Mouse (Mus musculus) hindbrain, postnatal 0 days (tissue): ENCODE data around the gene Klrd1. TPM values are rescaled to one million over a fixed set of nuclear protein-coding genes. Genes with fewer than 3 reads are reported as not detected.

Experiments used
- ATAC-seq: fragments of 200-750 bp; cut with Nextera tagmentation; 2 replicates; pipeline ENCODE4 v1.8.0; 2017; ENCODE audit warnings: mild to moderate bottlenecking, moderate TSS enrichment, moderate library complexity
- DNase-seq: peaks from one replicate; pipeline ENCODE4 v3.0.0-alpha.2; 2015; ENCODE audit warnings: low spot score
- H3K27ac ChIP-seq: fragments of 300-500 bp; sonication (generic); 2 replicates; pipeline ENCODE4 v1.5.1; 2014; ENCODE audit warnings: mild to moderate bottlenecking
- H3K27me3 ChIP-seq: fragments of 300-500 bp; sonication (generic); 2 replicates; pipeline ENCODE4 v1.6.1; 2014; ENCODE audit warnings: low read length, mixed read lengths; ENCODE audit not compliant: insufficient read depth
- H3K36me3 ChIP-seq: fragments of 300-500 bp; sonication (generic); 2 replicates; pipeline ENCODE4 v1.6.1; 2014; ENCODE audit warnings: low read length, mixed read lengths; ENCODE audit not compliant: insufficient read depth
- H3K4me1 ChIP-seq: fragments of 300-500 bp; sonication (generic); 2 replicates; pipeline ENCODE4 v1.6.1; 2014; ENCODE audit warnings: antibody characterized with exemption, low read length, mixed read lengths; ENCODE audit not compliant: insufficient read depth
- H3K4me2 ChIP-seq: fragments of 300-500 bp; sonication (generic); 2 replicates; pipeline ENCODE4 v1.6.1; 2014; ENCODE audit warnings: low read depth, mild to moderate bottlenecking, low read length, moderate library complexity, mixed read lengths
- H3K4me3 ChIP-seq: fragments of 300-500 bp; sonication (generic); 2 replicates; pipeline ENCODE4 v1.5.1; 2014; ENCODE audit warnings: low read length
- H3K9ac ChIP-seq: fragments of 300-500 bp; sonication (generic); replicated peaks from 2 replicates; pipeline ENCODE4 v1.6.1; 2014; ENCODE audit warnings: mild to moderate bottlenecking, low read length, moderate library complexity, mixed read lengths
- H3K9me3 ChIP-seq: fragments of 300-500 bp; sonication (generic); 2 replicates; pipeline ENCODE4 v1.6.1; 2016; ENCODE audit warnings: low read length, mixed read lengths
- CTCF ChIP-seq: IDR thresholded peaks from 2 replicates; pipeline ENCODE4 v1.5.1; 2016; ENCODE audit warnings: antibody characterized with exemption, control low read depth, low read depth
- WGBS: fragments of 180-500 bp; shearing (Covaris S2); extraction: QIAGEN DNeasy Blood & Tissue Kit; methylation state at CpG from one replicate; pipeline ENCODE4 v1.1.7; 2014; 5-methylcytosine and 5-hydroxymethylcytosine counted together
- polyA plus RNA-seq: library from polyadenylated mRNA; unstranded; fragments of >200 nt; fragmentation: Nextera tagmentation; extraction: Ambion mirVana; gene quantifications from 2 replicates; pipeline ENCODE4 v1.2.1, GENCODE M21; 2015
- total RNA-seq: library from RNA; depleted of rRNA; stranded (reverse); fragments of >200 nt; gene quantifications from 2 replicates; pipeline ENCODE4 v1.2.3, GENCODE M21; 2014; rRNA removed

Gene Klrd1
- not detected in 2 replicates for total RNA-seq
- not detected in 2 replicates for polyA plus RNA-seq

GRCm38 (mm10) chr6:129591508-129591907 is at the start of gene Klrd1:
Gene Klrd1 (plus strand): TSS chr6:129591782.
- no peak within 1 kb of the TSS for H3K4me2 ChIP-seq
- ATAC-seq: no peak
- no peak within 1 kb of the TSS for H3K27ac ChIP-seq
- WGBS: 77% methylated on average over 3 of the region's 3 CpGs
- DNase-seq: no peak
- no peak for TF ChIP-seq CTCF
- no peaks in the 10 kb centered on the region for H3K27me3 ChIP-seq
- no peaks in the 10 kb centered on the region for H3K36me3 ChIP-seq
- no peaks in the 10 kb centered on the region for H3K4me1 ChIP-seq
- no peaks in the 10 kb centered on the region for H3K9me3 ChIP-seq
- no peak within 1 kb of the TSS for H3K4me3 ChIP-seq
- H3K9ac ChIP-seq: no peak within 1 kb of the TSS

- ATAC-seq: no peak
- Histone ChIP-seq H3K36me3 (peaks cover 41% of the 10 kb centered on the region), H3K4me1 (no peaks in the 10 kb centered on the region), H3K4me3 (no peak overlapping the region), H3K9ac (no peak overlapping the region), H3K27me3 (no peaks in the 10 kb centered on the region), H3K4me2 (no peak overlapping the region), H3K27ac (no peak overlapping the region), H3K9me3 (no peaks in the 10 kb centered on the region)
- no peak for TF ChIP-seq CTCF
- DNase-seq: no peak
- WGBS: 39% methylated on average over 9 of the region's 9 CpGs
Measured at GRCm38 (mm10) chr6:129541931-129542330, 49.7 kb upstream of the Klrd1 start.

- no peak for TF ChIP-seq CTCF
- no peaks in the 10 kb centered on the region for H3K4me1 ChIP-seq
- H3K36me3 ChIP-seq: peaks cover 41% of the 10 kb centered on the region
- ATAC-seq (no peak), DNase-seq (no peak)
- WGBS: 89% methylated on average over 3 of the region's 3 CpGs
- H3K9ac ChIP-seq: no peak overlapping the region
- no peaks in the 10 kb centered on the region for H3K9me3 ChIP-seq
- no peak overlapping the region for H3K4me3 ChIP-seq
- H3K27ac ChIP-seq: peak overlapping the region; percentile 62; the same call in 1 of the 2 replicates
- H3K27me3 ChIP-seq: no peaks in the 10 kb centered on the region
- H3K4me2 ChIP-seq: no peak overlapping the region
Measured at GRCm38 (mm10) chr6:129542540-129542939, 49.0 kb upstream of the Klrd1 start.

- Histone ChIP-seq H3K9ac (no peak overlapping the region), H3K4me2 (no peak overlapping the region), H3K27ac (peak overlapping the region; percentile 62; the same call in 1 of the 2 replicates), H3K9me3 (no peaks in the 10 kb centered on the region), H3K4me1 (no peaks in the 10 kb centered on the region), H3K27me3 (no peaks in the 10 kb centered on the region), H3K36me3 (peaks cover 27% of the 10 kb centered on the region), H3K4me3 (no peak overlapping the region)
- ATAC-seq (peak; percentile 84), DNase-seq (peak; percentile 85)
- peak; percentile 97 for TF ChIP-seq CTCF
- WGBS: 45% methylated on average over 6 of the region's 6 CpGs
Measured at GRCm38 (mm10) chr6:129543709-129544606, 47.6 kb upstream of the Klrd1 start.

GRCm38 (mm10) chr6:129547277-129547676 is 44.3 kb upstream of the Klrd1 start:
- WGBS: 81% methylated on average over 2 of the region's 2 CpGs
- H3K4me2 ChIP-seq: no peak overlapping the region
- TF ChIP-seq CTCF: no peak
- no peak for ATAC-seq
- no peaks in the 10 kb centered on the region for H3K36me3 ChIP-seq
- H3K9ac ChIP-seq: no peak overlapping the region
- H3K27me3 ChIP-seq: no peaks in the 10 kb centered on the region
- DNase-seq: no peak
- no peaks in the 10 kb centered on the region for H3K9me3 ChIP-seq
- no peak overlapping the region for H3K4me3 ChIP-seq
- H3K27ac ChIP-seq: no peak overlapping the region
- H3K4me1 ChIP-seq: no peaks in the 10 kb centered on the region

GRCm38 (mm10) chr6:129548009-129548408 is 43.6 kb upstream of the Klrd1 start:
- Histone ChIP-seq H3K4me3 (no peak overlapping the region), H3K27ac (no peak overlapping the region), H3K27me3 (no peaks in the 10 kb centered on the region), H3K36me3 (no peaks in the 10 kb centered on the region), H3K9me3 (no peaks in the 10 kb centered on the region), H3K9ac (no peak overlapping the region), H3K4me2 (no peak overlapping the region), H3K4me1 (no peaks in the 10 kb centered on the region)
- no peak for TF ChIP-seq CTCF
- 73% methylated on average over 3 of the region's 3 CpGs for WGBS
- DNase-seq (no peak), ATAC-seq (no peak)
